Mouse (Mus musculus) liver, embryonic 12.5 days (tissue): ENCODE results near the gene Pakap. TPM values are rescaled to one million over a fixed set of nuclear protein-coding genes. Genes with fewer than 3 reads are reported as not detected.

Experiments
- ATAC-seq: fragments of 200-750 bp; cut with Nextera tagmentation; 2 replicates; pipeline ENCODE4 v1.8.0; 2017; ENCODE audit warnings: moderate number of reproducible peaks, mild to moderate bottlenecking, moderate library complexity
- H3K27ac ChIP-seq: fragments of 300-500 bp; sonication (generic); 2 replicates; pipeline ENCODE4 v1.5.1; 2016; ENCODE audit warnings: mild to moderate bottlenecking
- H3K27me3 ChIP-seq: fragments of 300-500 bp; sonication (generic); replicated peaks from 2 replicates; pipeline ENCODE4 v1.6.1; 2016; ENCODE audit warnings: mild to moderate bottlenecking, moderate library complexity
- H3K36me3 ChIP-seq: fragments of 300-500 bp; sonication (generic); 2 replicates; pipeline ENCODE4 v1.6.1; 2016; ENCODE audit warnings: mild to moderate bottlenecking, moderate library complexity
- H3K4me1 ChIP-seq: fragments of 300-500 bp; sonication (generic); 2 replicates; pipeline ENCODE4 v1.6.1; 2016
- H3K4me2 ChIP-seq: fragments of 300-500 bp; sonication (generic); 2 replicates; pipeline ENCODE4 v1.6.1; 2016; ENCODE audit warnings: mild to moderate bottlenecking, moderate library complexity
- H3K4me3 ChIP-seq: fragments of 300-500 bp; sonication (generic); 2 replicates; pipeline ENCODE4 v1.5.1; 2016; ENCODE audit warnings: mild to moderate bottlenecking, moderate library complexity
- H3K9ac ChIP-seq: fragments of 300-500 bp; sonication (generic); 2 replicates; pipeline ENCODE4 v1.6.1; 2016; ENCODE audit warnings: mild to moderate bottlenecking, moderate library complexity
- H3K9me3 ChIP-seq: fragments of 300-500 bp; sonication (generic); replicated peaks from 2 replicates; pipeline ENCODE4 v1.6.1; 2016; ENCODE audit warnings: mild to moderate bottlenecking, moderate library complexity
- WGBS: fragments of 180-500 bp; shearing (Covaris S2); methylation state at CpG from one replicate; pipeline ENCODE4 v1.1.7; 2016; ENCODE audit not compliant: insufficient replicate concordance; 5-methylcytosine and 5-hydroxymethylcytosine counted together
- polyA plus RNA-seq: library from polyadenylated mRNA; unstranded; fragments of >200 nt; fragmentation: Nextera tagmentation; extraction: Ambion mirVana; gene quantifications from 2 replicates; pipeline ENCODE4 v1.2.1, GENCODE M21; 2016

Pakap gene
- polyA plus RNA-seq, 1 experiment from 2014 or later, result 2.1 TPM

GRCm38 (mm10) chr4:57660470-57660869, 92.5 kb downstream of the Pakap start:
- H3K27me3 ChIP-seq, result no peaks in the 10 kb centered on the region
- ATAC-seq, result no peak
- H3K4me3 ChIP-seq, result no peak overlapping the region
- 32% methylated on average over 4 of the region's 4 CpGs for WGBS
- no peak overlapping the region for H3K27ac ChIP-seq
- H3K9me3 ChIP-seq, result no peaks in the 10 kb centered on the region
- no peak overlapping the region for H3K4me2 ChIP-seq
- H3K36me3 ChIP-seq, result no peaks in the 10 kb centered on the region
- H3K4me1 ChIP-seq, result no peaks in the 10 kb centered on the region
- no peak overlapping the region for H3K9ac ChIP-seq

- no peak overlapping the region for H3K4me2 ChIP-seq
These were observed 98.1 kb downstream of the Pakap start for GRCm38 (mm10) chr4:57666101-57666500.

DNA sequence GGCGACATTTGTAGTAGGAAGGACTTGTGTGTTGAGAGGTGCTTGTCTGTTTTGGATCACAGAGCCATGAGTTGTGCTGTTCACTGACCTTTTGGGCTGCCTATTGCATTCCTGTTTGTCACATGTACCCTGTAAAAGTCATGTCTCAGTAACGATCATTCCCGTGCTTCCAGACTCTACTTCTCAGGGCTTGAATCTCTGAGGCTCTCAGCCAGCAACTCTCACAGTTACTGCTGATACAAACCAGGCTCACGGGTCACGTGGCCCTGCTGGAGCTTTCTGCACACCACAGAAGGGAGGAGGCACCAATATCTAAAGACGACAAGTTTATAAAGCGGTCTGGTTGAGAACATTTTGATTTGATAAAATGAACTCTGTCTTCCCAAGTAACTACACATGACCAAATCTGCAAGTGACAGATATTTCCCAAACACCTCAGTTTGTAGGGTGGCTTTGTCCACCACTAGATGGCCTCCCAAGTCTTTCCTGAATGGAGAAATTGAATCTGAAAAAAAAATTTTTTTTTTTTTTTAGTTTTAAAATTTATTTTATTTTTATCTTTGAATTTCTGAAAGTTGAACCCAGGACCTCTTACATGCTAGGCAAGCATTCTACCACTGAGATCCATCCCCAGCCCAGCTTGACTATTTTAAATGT, 103.0 kb downstream of the Pakap start:
- Histone ChIP-seq H3K9ac (no peak overlapping the region), H3K9me3 (no peaks in the 10 kb centered on the region), H3K27me3 (peaks cover 2% of the 10 kb centered on the region; the same call in 1 of the 2 replicates), H3K4me3 (no peak overlapping the region), H3K4me2 (no peak overlapping the region), H3K27ac (no peak overlapping the region), H3K4me1 (peaks cover 11% of the 10 kb centered on the region; the same call in 1 of the 2 replicates), H3K36me3 (no peaks in the 10 kb centered on the region)
- 46% methylated on average over 7 of the region's 7 CpGs for WGBS
- no peak for ATAC-seq

More at GRCm38 (mm10) chr4:57666101-57666500, 98.1 kb downstream of the Pakap start:
- 0 out of 2 replicates have a peak, but pooled peaks cover 2% of the 10 kb centered on the region for H3K27me3 ChIP-seq
- H3K4me1 ChIP-seq, result no peaks in the 10 kb centered on the region
- no peaks in the 10 kb centered on the region for H3K36me3 ChIP-seq
- ATAC-seq, result no peak
- no peak overlapping the region for H3K4me3 ChIP-seq
- H3K9me3 ChIP-seq, result no peaks in the 10 kb centered on the region
- H3K9ac ChIP-seq, result no peak overlapping the region
- 47% methylated on average over 3 of the region's 3 CpGs for WGBS
- no peak overlapping the region for H3K27ac ChIP-seq

DNA sequence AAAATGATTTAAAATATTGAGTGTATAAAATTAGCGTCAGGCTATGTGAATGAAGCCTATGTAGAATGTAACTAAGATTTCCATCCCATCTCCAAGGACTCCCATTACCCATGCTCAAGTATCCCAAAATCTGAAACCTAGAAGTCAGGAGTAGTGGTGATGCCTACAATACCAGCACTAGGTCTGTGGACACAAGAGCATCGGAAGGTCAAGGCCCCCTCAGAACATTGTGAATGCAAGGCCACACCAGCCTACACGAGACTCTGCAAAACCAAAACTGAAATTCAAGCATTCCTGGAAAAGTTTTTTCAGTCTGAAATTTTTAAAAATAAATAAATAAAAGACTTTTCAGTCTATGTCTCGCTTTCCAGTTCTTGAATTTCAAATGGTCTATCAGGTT, 104.6 kb downstream of the Pakap start:
- no peak overlapping the region for H3K9ac ChIP-seq
- H3K9me3 ChIP-seq, result no peaks in the 10 kb centered on the region
- WGBS, result 67% methylated on average over 4 of the region's 4 CpGs
- peaks cover 11% of the 10 kb centered on the region; the same call in 1 of the 2 replicates for H3K4me1 ChIP-seq
- no peak for ATAC-seq
- no peaks in the 10 kb centered on the region; the same call in 1 of the 2 replicates for H3K27me3 ChIP-seq
- no peak overlapping the region for H3K4me3 ChIP-seq
- no peak overlapping the region for H3K4me2 ChIP-seq
- no peaks in the 10 kb centered on the region for H3K36me3 ChIP-seq
- H3K27ac ChIP-seq, result no peak overlapping the region

- no peaks in the 10 kb centered on the region; the same call in 1 of the 2 replicates for H3K27me3 ChIP-seq
- no peaks in the 10 kb centered on the region for H3K36me3 ChIP-seq
- no peak overlapping the region for H3K27ac ChIP-seq
- WGBS, result 9% methylated on average over 12 of the region's 12 CpGs
- H3K9me3 ChIP-seq, result no peaks in the 10 kb centered on the region
- no peak overlapping the region for H3K4me3 ChIP-seq
- H3K4me2 ChIP-seq, result peak overlapping the region; percentile 45
- H3K9ac ChIP-seq, result no peak overlapping the region
- H3K4me1 ChIP-seq, result peaks cover 11% of the 10 kb centered on the region; the same call in 1 of the 2 replicates
- no peak for ATAC-seq
These were observed 105.3 kb downstream of the Pakap start for GRCm38 (mm10) chr4:57672996-57673906.

DNA sequence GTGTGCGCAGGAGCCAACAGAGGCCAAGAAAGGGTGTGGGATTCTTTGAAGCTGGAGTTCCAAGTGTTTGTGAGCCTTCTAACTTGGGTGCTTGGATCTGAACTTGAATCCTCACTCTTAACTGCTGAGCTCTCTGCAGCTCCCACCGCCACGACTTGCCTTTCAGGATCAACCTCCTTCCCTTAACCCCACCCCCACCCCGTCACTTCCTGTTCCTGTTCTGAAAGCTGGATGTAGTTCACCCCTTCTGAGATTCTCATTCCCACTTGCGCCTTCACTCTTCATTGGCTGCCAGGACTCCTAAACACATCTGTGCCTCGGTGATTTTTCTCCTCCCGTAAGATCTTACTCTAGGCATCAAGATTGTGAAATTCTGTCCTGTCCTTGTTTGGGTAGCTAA, 106.4 kb downstream of the Pakap start:
- 47% methylated on average over 7 of the region's 7 CpGs for WGBS
- no peaks in the 10 kb centered on the region for H3K9me3 ChIP-seq
- H3K27me3 ChIP-seq, result no peaks in the 10 kb centered on the region; the same call in 1 of the 2 replicates
- peaks cover 11% of the 10 kb centered on the region; the same call in 1 of the 2 replicates for H3K4me1 ChIP-seq
- no peak for ATAC-seq
- H3K4me3 ChIP-seq, result no peak overlapping the region
- no peak overlapping the region for H3K9ac ChIP-seq
- no peak overlapping the region for H3K4me2 ChIP-seq
- H3K36me3 ChIP-seq, result no peaks in the 10 kb centered on the region
- no peak overlapping the region for H3K27ac ChIP-seq

- Histone ChIP-seq H3K27me3 (no peaks in the 10 kb centered on the region; the same call in 1 of the 2 replicates), H3K4me1 (peaks cover 11% of the 10 kb centered on the region; the same call in 1 of the 2 replicates), H3K4me3 (peak overlapping the region; percentile 19; the same call in 1 of the 2 replicates), H3K36me3 (no peaks in the 10 kb centered on the region), H3K9me3 (no peaks in the 10 kb centered on the region), H3K27ac (no peak overlapping the region), H3K9ac (no peak overlapping the region), H3K4me2 (peak overlapping the region; percentile 50)
- peak; percentile 52; the same call in 1 of the 2 replicates for ATAC-seq
- WGBS, result under 1% methylated on average over 13 of the region's 13 CpGs
These were observed 107.4 kb downstream of the Pakap start for GRCm38 (mm10) chr4:57675387-57675786.

- no peak overlapping the region for H3K9ac ChIP-seq
- no peak overlapping the region for H3K4me2 ChIP-seq
- H3K36me3 ChIP-seq, result no peaks in the 10 kb centered on the region
- H3K27ac ChIP-seq, result no peak overlapping the region
- H3K9me3 ChIP-seq, result no peaks in the 10 kb centered on the region
- H3K4me3 ChIP-seq, result no peak overlapping the region
- WGBS, result 64% methylated on average over 12 of the region's 12 CpGs
- no peaks in the 10 kb centered on the region; the same call in 1 of the 2 replicates for H3K27me3 ChIP-seq
- peaks cover 11% of the 10 kb centered on the region; the same call in 1 of the 2 replicates for H3K4me1 ChIP-seq
- ATAC-seq, result no peak
These were observed 109.9 kb downstream of the Pakap start for GRCm38 (mm10) chr4:57677916-57678315.

GRCm38 (mm10) chr4:57678991-57679457, 111.0 kb downstream of the Pakap start:
- H3K4me1 ChIP-seq, result peaks cover 8% of the 10 kb centered on the region; the same call in 1 of the 2 replicates
- no peak for ATAC-seq
- no peak overlapping the region for H3K4me3 ChIP-seq
- H3K9ac ChIP-seq, result no peak overlapping the region
- H3K36me3 ChIP-seq, result no peaks in the 10 kb centered on the region
- H3K9me3 ChIP-seq, result no peaks in the 10 kb centered on the region
- no peak overlapping the region for H3K27ac ChIP-seq
- WGBS, result 73% methylated on average over 9 of the region's 9 CpGs
- no peak overlapping the region for H3K4me2 ChIP-seq
- no peaks in the 10 kb centered on the region for H3K27me3 ChIP-seq

- H3K4me1 ChIP-seq, result no peaks in the 10 kb centered on the region
- H3K9ac ChIP-seq, result no peak overlapping the region
- H3K4me2 ChIP-seq, result no peak overlapping the region
- no peak overlapping the region for H3K27ac ChIP-seq
- H3K36me3 ChIP-seq, result no peaks in the 10 kb centered on the region
- no peaks in the 10 kb centered on the region for H3K9me3 ChIP-seq
- no peaks in the 10 kb centered on the region for H3K27me3 ChIP-seq
- no peak for ATAC-seq
- 71% methylated on average over 12 of the region's 12 CpGs for WGBS
- no peak overlapping the region for H3K4me3 ChIP-seq
These were observed 112.2 kb downstream of the Pakap start for GRCm38 (mm10) chr4:57680186-57680585.

DNA sequence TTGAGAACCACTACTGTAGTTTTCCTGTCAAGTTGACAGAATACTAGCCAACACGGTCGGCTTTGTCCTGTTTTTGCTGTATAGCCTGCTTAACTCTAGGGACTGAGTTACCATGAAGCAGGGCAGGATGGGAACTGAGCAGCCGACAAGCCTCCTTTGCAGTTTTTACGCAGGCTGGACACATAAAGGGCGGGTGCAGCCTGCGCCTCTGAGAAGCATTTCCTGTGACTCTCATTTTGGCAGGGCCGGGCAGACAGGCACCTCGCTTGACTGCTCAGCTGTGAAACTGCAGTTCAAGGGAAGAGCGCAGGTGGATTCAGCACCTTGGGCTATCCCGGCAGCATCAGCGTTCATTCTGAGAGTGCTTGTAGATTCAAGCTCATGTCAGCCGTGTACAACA, 113.5 kb downstream of the Pakap start:
- H3K36me3 ChIP-seq, result no peaks in the 10 kb centered on the region
- WGBS, result 56% methylated on average over 12 of the region's 12 CpGs
- ATAC-seq, result no peak
- no peak overlapping the region for H3K4me3 ChIP-seq
- no peak overlapping the region for H3K4me2 ChIP-seq
- H3K27ac ChIP-seq, result no peak overlapping the region
- no peaks in the 10 kb centered on the region for H3K27me3 ChIP-seq
- no peak overlapping the region for H3K9ac ChIP-seq
- H3K4me1 ChIP-seq, result no peaks in the 10 kb centered on the region
- no peaks in the 10 kb centered on the region for H3K9me3 ChIP-seq

DNA sequence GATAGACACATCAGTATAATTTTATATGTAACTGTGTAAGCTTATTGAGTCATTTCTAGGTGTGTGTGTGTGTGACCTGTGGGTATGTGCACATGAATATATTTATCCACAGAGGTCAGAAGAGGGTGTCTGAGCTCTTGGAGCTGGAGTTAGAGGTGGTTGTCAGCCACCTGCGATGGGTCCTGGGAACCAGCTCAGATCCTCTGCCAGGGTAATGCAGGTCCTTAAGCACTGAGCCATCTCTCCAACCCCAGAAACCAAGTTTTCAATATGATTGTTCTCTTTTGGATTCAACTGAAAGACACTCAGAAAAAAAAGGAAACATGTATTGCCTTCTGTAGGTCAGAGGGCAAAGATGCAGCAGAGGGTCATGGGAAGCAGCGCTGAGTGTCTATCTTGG, 114.4 kb downstream of the Pakap start:
- Histone ChIP-seq H3K4me1 (no peaks in the 10 kb centered on the region), H3K4me3 (no peak overlapping the region), H3K9me3 (no peaks in the 10 kb centered on the region), H3K27me3 (no peaks in the 10 kb centered on the region), H3K36me3 (no peaks in the 10 kb centered on the region), H3K9ac (no peak overlapping the region), H3K4me2 (no peak overlapping the region), H3K27ac (no peak overlapping the region)
- no peak for ATAC-seq
- 86% methylated on average over 2 of the region's 2 CpGs for WGBS
